Mouse (Mus musculus) kidney, embryonic 16.5 days (tissue): ENCODE results near the gene Tnfrsf11a. TPM values are rescaled to one million over a fixed set of nuclear protein-coding genes. Genes with fewer than 3 reads are reported as not detected.
"Not testable (repeated sequence)": the region's sequence is repeated elsewhere in the genome, so short reads cannot be mapped to it uniquely, and the experiment has no call there.

Experiments
- ATAC-seq: fragments of 200-750 bp; cut with Nextera tagmentation; 2 replicates; pipeline ENCODE4 v1.8.0; 2017; ENCODE audit warnings: moderate TSS enrichment; ENCODE audit not compliant: low FRiP score, low TSS enrichment
- H3K27ac ChIP-seq: fragments of 300-500 bp; sonication (generic); 2 replicates; pipeline ENCODE4 v1.5.1; 2014; ENCODE audit warnings: low read length
- H3K27me3 ChIP-seq: fragments of 300-500 bp; sonication (generic); 2 replicates; pipeline ENCODE4 v1.6.1; 2014; ENCODE audit warnings: low read length, control low read depth, mixed read lengths; ENCODE audit not compliant: insufficient read depth
- H3K36me3 ChIP-seq: fragments of 300-500 bp; sonication (generic); 2 replicates; pipeline ENCODE4 v1.6.1; 2014; ENCODE audit warnings: low read length, control low read depth, mixed read lengths; ENCODE audit not compliant: insufficient read depth
- H3K4me1 ChIP-seq: fragments of 300-500 bp; sonication (generic); 2 replicates; pipeline ENCODE4 v1.6.1; 2014; ENCODE audit warnings: low read length, control low read depth, mixed read lengths; ENCODE audit not compliant: insufficient read depth
- H3K4me2 ChIP-seq: fragments of 300-500 bp; sonication (generic); replicated peaks from 2 replicates; pipeline ENCODE4 v1.6.1; 2014; ENCODE audit warnings: low read depth, low read length
- H3K4me3 ChIP-seq: fragments of 300-500 bp; sonication (generic); 2 replicates; pipeline ENCODE4 v1.5.1; 2014; ENCODE audit warnings: mild to moderate bottlenecking, low read length
- H3K9ac ChIP-seq: fragments of 300-500 bp; sonication (generic); replicated peaks from 2 replicates; pipeline ENCODE4 v1.6.1; 2014; ENCODE audit warnings: low read length
- H3K9me3 ChIP-seq: fragments of 300-500 bp; sonication (generic); 2 replicates; pipeline ENCODE4 v1.6.1; 2016; ENCODE audit warnings: low read length, control low read depth
- WGBS: fragments of 180-500 bp; shearing (Covaris S2); extraction: QIAGEN DNeasy Blood & Tissue Kit; methylation state at CpG from one replicate; pipeline ENCODE4 v1.1.7; 2014; 5-methylcytosine and 5-hydroxymethylcytosine counted together
- polyA plus RNA-seq: library from polyadenylated mRNA; unstranded; fragments of >200 nt; fragmentation: Nextera tagmentation; extraction: Ambion mirVana; gene quantifications from 2 replicates; pipeline ENCODE4 v1.2.1, GENCODE M21; 2015

Tnfrsf11a gene
- polyA plus RNA-seq, 1 experiment from 2014 or later: 1.3 TPM

GRCm38 (mm10) chr1:105752944-105753343 is 27.6 kb upstream of the Tnfrsf11a start:
- no peak overlapping the region for H3K27ac ChIP-seq
- H3K9ac ChIP-seq: no peak overlapping the region
- WGBS: 90% methylated on average over 1 of the region's 1 CpGs
- no peaks in the 10 kb centered on the region for H3K27me3 ChIP-seq
- ATAC-seq: no peak
- no peak overlapping the region for H3K4me2 ChIP-seq
- no peak overlapping the region for H3K4me3 ChIP-seq
- H3K36me3 ChIP-seq: peaks cover 9% of the 10 kb centered on the region
- H3K4me1 ChIP-seq: no peaks in the 10 kb centered on the region
- no peaks in the 10 kb centered on the region for H3K9me3 ChIP-seq

GRCm38 (mm10) chr1:105758798-105759197 is 21.7 kb upstream of the Tnfrsf11a start:
- no peak overlapping the region for H3K9ac ChIP-seq
- no peaks in the 10 kb centered on the region for H3K27me3 ChIP-seq
- H3K4me1 ChIP-seq: no peaks in the 10 kb centered on the region
- no peak overlapping the region for H3K4me3 ChIP-seq
- no peak overlapping the region for H3K27ac ChIP-seq
- H3K4me2 ChIP-seq: no peak overlapping the region
- peaks cover 4% of the 10 kb centered on the region for H3K9me3 ChIP-seq
- WGBS: 90% methylated on average over 4 of the region's 4 CpGs
- no peak for ATAC-seq
- H3K36me3 ChIP-seq: 0 out of 2 replicates have a peak, but pooled peaks cover 2% of the 10 kb centered on the region

GRCm38 (mm10) chr1:105759422-105760165 is 20.9 kb upstream of the Tnfrsf11a start:
- Histone ChIP-seq H3K4me2 (no peak overlapping the region), H3K27me3 (no peaks in the 10 kb centered on the region), H3K4me3 (no peak overlapping the region), H3K9me3 (peaks cover 4% of the 10 kb centered on the region), H3K4me1 (no peaks in the 10 kb centered on the region), H3K9ac (no peak overlapping the region), H3K27ac (no peak overlapping the region), H3K36me3 (0 out of 2 replicates have a peak, but pooled peaks cover under 1% of the 10 kb centered on the region)
- ATAC-seq: no peak
- WGBS: 72% methylated on average over 3 of the region's 3 CpGs

GRCm38 (mm10) chr1:105765586-105765985 is 14.9 kb upstream of the Tnfrsf11a start:
- no peaks in the 10 kb centered on the region for H3K4me1 ChIP-seq
- no peak overlapping the region for H3K27ac ChIP-seq
- no peaks in the 10 kb centered on the region for H3K27me3 ChIP-seq
- no peak for ATAC-seq
- no peak overlapping the region for H3K9ac ChIP-seq
- 71% methylated on average over 8 of the region's 8 CpGs for WGBS
- H3K4me3 ChIP-seq: no peak overlapping the region
- H3K36me3 ChIP-seq: no peaks in the 10 kb centered on the region
- H3K4me2 ChIP-seq: no peak overlapping the region
- peaks cover 4% of the 10 kb centered on the region for H3K9me3 ChIP-seq

- 53% methylated on average over 9 of the region's 9 CpGs for WGBS
Observed at GRCm38 (mm10) chr1:105766099-105766498, 14.4 kb upstream of the Tnfrsf11a start.

GRCm38 (mm10) chr1:105768397-105768796 is 12.1 kb upstream of the Tnfrsf11a start:
- no peaks in the 10 kb centered on the region; the same call in 1 of the 2 replicates for H3K9me3 ChIP-seq
- no peak overlapping the region for H3K27ac ChIP-seq
- no peak overlapping the region for H3K9ac ChIP-seq
- H3K4me1 ChIP-seq: no peaks in the 10 kb centered on the region
- H3K4me3 ChIP-seq: no peak overlapping the region
- no peak for ATAC-seq
- H3K27me3 ChIP-seq: no peaks in the 10 kb centered on the region
- 92% methylated on average over 2 of the region's 2 CpGs for WGBS
- H3K36me3 ChIP-seq: no peaks in the 10 kb centered on the region
- H3K4me2 ChIP-seq: no peak overlapping the region

More at GRCm38 (mm10) chr1:105766099-105766498, 14.4 kb upstream of the Tnfrsf11a start:
- H3K9ac ChIP-seq, H3K4me2 ChIP-seq, H3K4me3 ChIP-seq, H3K27ac ChIP-seq, H3K4me1 ChIP-seq, H3K36me3 ChIP-seq, H3K27me3 ChIP-seq, ATAC-seq, H3K9me3 ChIP-seq: not testable (repeated sequence)

GRCm38 (mm10) chr1:105770685-105771084 is 9.8 kb upstream of the Tnfrsf11a start:
- Histone ChIP-seq H3K4me2 (no peak overlapping the region), H3K4me3 (no peak overlapping the region), H3K27me3 (no peaks in the 10 kb centered on the region), H3K4me1 (no peaks in the 10 kb centered on the region), H3K36me3 (no peaks in the 10 kb centered on the region), H3K9ac (no peak overlapping the region), H3K9me3 (no peaks in the 10 kb centered on the region), H3K27ac (no peak overlapping the region)
- WGBS: 87% methylated on average over 2 of the region's 2 CpGs
- ATAC-seq: no peak

GRCm38 (mm10) chr1:105776426-105776825 is 4.1 kb upstream of the Tnfrsf11a start:
- Histone ChIP-seq H3K9ac (no peak overlapping the region), H3K4me2 (no peak overlapping the region), H3K4me1 (peaks cover 11% of the 10 kb centered on the region), H3K9me3 (no peaks in the 10 kb centered on the region), H3K4me3 (no peak overlapping the region), H3K36me3 (no peaks in the 10 kb centered on the region), H3K27me3 (peaks cover 16% of the 10 kb centered on the region), H3K27ac (no peak overlapping the region)
- WGBS: 85% methylated on average over 4 of the region's 4 CpGs
- ATAC-seq: no peak

GRCm38 (mm10) chr1:105780079-105780456 is 450 bp upstream of the Tnfrsf11a start:
- ATAC-seq: peak; percentile 28; the same call in 1 of the 2 replicates
- peaks cover 14% of the 10 kb centered on the region for H3K4me1 ChIP-seq
- no peaks in the 10 kb centered on the region for H3K36me3 ChIP-seq
- H3K27ac ChIP-seq: no peak overlapping the region
- 29% methylated on average over 12 of the region's 12 CpGs for WGBS
- H3K9ac ChIP-seq: peak overlapping the region; percentile 80
- peak overlapping the region; percentile 77 for H3K4me3 ChIP-seq
- no peaks in the 10 kb centered on the region for H3K9me3 ChIP-seq
- peaks cover 26% of the 10 kb centered on the region for H3K27me3 ChIP-seq
- H3K4me2 ChIP-seq: peak overlapping the region; percentile 99

GRCm38 (mm10) chr1:105781391-105782146 is 1.1 kb downstream of the Tnfrsf11a start:
- Histone ChIP-seq H3K4me1 (peaks cover 14% of the 10 kb centered on the region), H3K4me2 (peak overlapping the region; percentile 99), H3K9ac (peak overlapping the region; percentile 80), H3K27me3 (peaks cover 26% of the 10 kb centered on the region), H3K27ac (no peak overlapping the region), H3K4me3 (peak overlapping the region; percentile 77), H3K9me3 (no peaks in the 10 kb centered on the region), H3K36me3 (no peaks in the 10 kb centered on the region)
- 24% methylated on average over 12 of the region's 12 CpGs for WGBS
- ATAC-seq: no peak
